Mouse (Mus musculus): ENCODE measurements at regions not wholly inside any gene's neighbourhood (a gene's known extent, or its start where the extent isn't known, plus 50 kb on each side); places are given as distances from the start of the nearest gene placed in this dataset.

DNA sequence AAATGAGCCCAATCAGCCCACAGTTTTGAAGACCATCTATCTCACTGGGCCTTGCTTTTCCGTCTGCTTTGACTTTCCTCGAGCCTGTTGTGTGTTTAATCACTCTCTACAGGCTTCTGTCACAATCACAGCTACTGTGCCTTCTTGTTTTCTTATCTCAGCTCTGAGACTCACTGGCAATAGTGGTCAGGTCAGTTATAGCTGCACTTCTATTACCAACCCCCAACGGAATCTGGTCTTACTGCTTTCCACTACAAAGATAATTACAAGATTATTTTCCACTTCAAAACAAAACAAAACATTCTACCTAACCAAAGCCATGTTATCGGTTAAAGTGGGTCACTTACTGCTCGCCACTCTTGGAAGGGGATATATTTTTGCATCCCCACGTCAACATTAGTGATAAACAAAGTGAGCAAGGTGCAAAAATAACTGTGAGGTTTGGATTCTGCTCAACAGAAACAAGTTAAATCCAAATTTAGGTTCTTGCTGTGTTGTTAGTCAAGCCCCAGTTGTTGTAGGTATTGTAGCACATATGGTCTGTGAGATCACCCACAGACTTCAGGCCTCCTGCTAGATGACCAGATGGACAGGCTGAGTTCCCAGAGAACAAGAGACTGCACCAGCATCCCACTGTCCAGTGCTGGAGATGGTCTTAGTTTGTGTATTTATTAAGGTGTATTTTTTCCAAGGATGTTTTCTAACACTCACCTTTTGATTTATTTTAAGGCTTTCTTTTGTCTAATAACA lies 125.5 kb upstream of the Rims1 start:
- CTCF ChIA-PET = no interaction called here
- DNase-seq (ENCODE audit: low read depth, low spot score) (no peak), ATAC-seq (no peak)
- POLR2A ChIA-PET = no interaction called here
- peaks cover 14% of the 10 kb centered on the region for H3K27me3 ChIP-seq
- in situ Hi-C loops (cut with MboI; ENCODE audit: low pct_unique_long_range_greater_than_20kb) = no loop called here
- no peak for TF ChIP-seq CTCF (IDR thresholded peaks at IDR 0.05)

DNA sequence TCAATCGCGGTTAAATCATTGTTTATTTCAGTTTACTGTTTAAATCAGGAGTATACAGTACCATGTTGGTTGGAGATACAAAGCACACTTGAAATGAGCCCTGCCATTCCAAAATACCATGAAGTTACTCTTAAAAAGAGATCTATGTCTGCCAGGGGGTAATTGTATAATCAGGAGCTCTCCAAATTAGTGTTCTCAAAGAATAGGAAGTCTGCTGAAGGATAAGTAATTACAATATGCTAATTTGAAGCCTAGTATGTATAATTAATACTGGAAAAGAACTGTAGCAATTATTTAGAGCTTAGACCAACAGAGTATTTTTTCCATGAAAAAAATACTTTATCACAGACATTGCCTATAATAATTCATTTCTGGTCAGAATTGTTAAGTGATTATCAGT lies 97.2 kb upstream of the Rims1 start:
- ATAC-seq (no peak), DNase-seq (ENCODE audit: low read depth, low spot score) (no peak)
- CTCF ChIA-PET = no interaction called here
- no peak for TF ChIP-seq CTCF (IDR thresholded peaks at IDR 0.05)
- POLR2A ChIA-PET = no interaction called here
- in situ Hi-C loops (cut with MboI; ENCODE audit: low pct_unique_long_range_greater_than_20kb) = no loop called here
- peaks cover 4% of the 10 kb centered on the region for H3K27me3 ChIP-seq

DNA sequence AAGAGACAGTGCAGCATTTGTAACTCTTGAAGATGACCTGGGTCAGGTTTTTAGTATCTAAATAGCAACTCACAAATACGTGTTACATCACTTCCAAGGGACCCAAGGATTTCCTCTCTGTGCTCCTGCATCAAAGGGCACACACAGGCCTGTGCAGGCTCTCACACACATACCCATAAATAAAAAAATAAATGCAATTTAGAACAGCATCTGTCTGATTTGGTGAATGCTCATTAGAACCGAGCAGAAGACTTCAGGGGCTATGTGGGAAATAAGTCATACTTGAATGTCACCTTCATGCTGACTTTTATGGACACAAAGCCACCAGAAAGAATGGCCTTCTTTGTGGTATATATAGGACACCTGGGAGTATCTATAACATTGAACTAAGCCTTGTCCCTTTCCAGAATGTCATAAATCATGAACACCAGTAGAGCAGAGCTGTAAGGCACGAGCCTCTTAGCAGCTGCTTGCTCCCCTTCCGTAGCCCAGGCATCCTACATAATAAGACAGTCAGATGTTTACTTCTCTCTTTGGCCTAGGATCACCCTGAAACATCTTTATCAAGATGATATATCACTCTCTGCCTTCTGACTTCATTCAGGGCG lies 95.3 kb upstream of the Rims1 start:
- CTCF ChIA-PET = no interaction called here
- in situ Hi-C loops (cut with MboI; ENCODE audit: low pct_unique_long_range_greater_than_20kb) = no loop called here
- no peak for TF ChIP-seq CTCF (IDR thresholded peaks at IDR 0.05)
- POLR2A ChIA-PET = no interaction called here
- H3K27me3 ChIP-seq = peaks cover 4% of the 10 kb centered on the region
- DNase-seq (ENCODE audit: low read depth, low spot score) (no peak), ATAC-seq (no peak)

DNA sequence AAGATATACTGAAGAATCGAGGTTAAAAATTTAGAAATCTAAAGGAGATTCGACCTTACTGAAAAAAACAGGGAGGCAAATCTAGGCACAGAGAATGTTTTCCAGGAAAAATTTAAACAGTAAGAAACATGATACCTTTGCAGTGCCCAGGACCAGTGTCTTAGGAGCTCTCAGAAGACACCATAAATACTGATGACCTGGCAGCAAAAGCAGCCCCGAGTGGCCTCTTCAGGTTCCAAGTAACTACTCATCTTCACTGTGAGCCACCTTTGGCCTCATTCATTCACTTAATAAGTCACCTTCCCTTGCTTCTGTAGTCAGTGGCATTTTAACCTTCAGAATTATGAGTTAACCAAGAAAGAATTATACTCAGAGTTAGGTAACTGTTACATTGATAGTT lies 89.3 kb upstream of the Rims1 start:
- ATAC-seq (no peak), DNase-seq (ENCODE audit: low read depth, low spot score) (no peak)
- ChIA-PET CTCF (no interaction called here), POLR2A (no interaction called here)
- H3K27me3 ChIP-seq = peaks cover 12% of the 10 kb centered on the region
- in situ Hi-C loops (cut with MboI; ENCODE audit: low pct_unique_long_range_greater_than_20kb) = no loop called here
- no peak for TF ChIP-seq CTCF (IDR thresholded peaks at IDR 0.05)

DNA sequence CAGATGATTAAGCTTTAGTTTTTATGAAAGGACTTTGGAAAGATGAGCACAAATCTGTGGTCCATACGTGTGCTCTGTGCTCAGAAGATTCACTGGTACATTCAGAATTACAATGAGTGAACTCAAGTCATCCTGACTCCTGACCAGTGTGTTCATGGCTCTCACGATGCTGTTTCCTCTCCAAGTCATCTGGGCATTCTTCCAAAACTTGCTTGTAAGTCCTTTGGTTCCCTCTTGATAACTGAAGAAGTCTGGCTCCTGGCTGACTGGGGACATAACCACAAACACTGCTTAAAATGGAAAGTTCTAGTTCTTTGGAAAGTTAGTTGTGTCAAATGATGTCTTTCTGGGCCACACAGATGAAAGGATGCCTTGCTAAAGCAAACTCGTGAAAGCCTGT lies 57.2 kb upstream of the Rims1 start:
- H3K27me3 ChIP-seq = peaks cover 31% of the 10 kb centered on the region
- no peak for DNase-seq (ENCODE audit: low read depth, low spot score)
- in situ Hi-C loops (cut with MboI; ENCODE audit: low pct_unique_long_range_greater_than_20kb) = no loop called here
- ATAC-seq = no peak
- POLR2A ChIA-PET = no interaction called here
- CTCF ChIA-PET = no interaction called here
- no peak for TF ChIP-seq CTCF (IDR thresholded peaks at IDR 0.05)

Measured in Patski (cell line).